Mouse (Mus musculus) ES-Bruce4 (cell line): Measurements from ENCODE around the gene Kif17. TPM values are rescaled to one million over a fixed set of nuclear protein-coding genes. Genes with fewer than 3 reads are reported as not detected.
"Not testable (repeated sequence)": the region's sequence is repeated elsewhere in the genome, so short reads cannot be mapped to it uniquely, and the experiment has no call there.

Experiments used
- H3K27ac ChIP-seq: 2 replicates; pipeline ENCODE4 v1.5.1; 2012; ENCODE audit warnings: low read length, inconsistent platforms; ENCODE audit not compliant: insufficient read depth
- H3K27me3 ChIP-seq: 2 replicates; pipeline ENCODE4 v1.6.1; 2012; ENCODE audit warnings: mild to moderate bottlenecking, low read length, inconsistent platforms; ENCODE audit not compliant: control insufficient read depth, poor library complexity, insufficient read depth, severe bottlenecking
- H3K36me3 ChIP-seq: 2 replicates; pipeline ENCODE4 v1.6.1; 2012; ENCODE audit warnings: inconsistent platforms, mild to moderate bottlenecking, low read length, moderate library complexity; ENCODE audit not compliant: control insufficient read depth, poor library complexity, insufficient read depth, severe bottlenecking
- H3K4me1 ChIP-seq: one replicate; pipeline ENCODE4 v1.8.1; 2011; ENCODE audit warnings: low read length; ENCODE audit not compliant: control insufficient read depth, insufficient read depth
- H3K4me3 ChIP-seq: 2 replicates; pipeline ENCODE4 v1.5.1; 2011; ENCODE audit warnings: low read depth, mild to moderate bottlenecking, low read length
- H3K9ac ChIP-seq: 2 replicates; pipeline ENCODE4 v1.6.1; 2012; ENCODE audit warnings: low read depth, mild to moderate bottlenecking, inconsistent platforms; ENCODE audit not compliant: poor library complexity, severe bottlenecking
- H3K9me3 ChIP-seq: replicated peaks from 2 replicates; pipeline ENCODE4 v1.6.1; 2012; ENCODE audit warnings: mild to moderate bottlenecking, low read length, inconsistent platforms; ENCODE audit not compliant: control insufficient read depth, poor library complexity, insufficient read depth, severe bottlenecking
- CTCF ChIP-seq: IDR thresholded peaks from one replicate; pipeline ENCODE4 v1.8.1; 2011; ENCODE audit warnings: low read depth, low read length
- EP300 ChIP-seq: IDR thresholded peaks from 2 replicates; pipeline ENCODE4 v1.6.1; 2011; ENCODE audit warnings: low read depth, low read length; ENCODE audit not compliant: insufficient read depth
- POLR2A ChIP-seq: IDR thresholded peaks from one replicate; pipeline ENCODE4 v1.8.1; 2011; ENCODE audit warnings: low read length; ENCODE audit not compliant: insufficient read depth
- polyA plus RNA-seq: library from polyadenylated mRNA; stranded (reverse); fragments of >200 nt; gene quantifications from 2 replicates; pipeline ENCODE4 v1.2.4, GENCODE M21; 2011; ENCODE audit warnings: low read depth; ENCODE audit not compliant: missing spikeins, insufficient read depth, insufficient read length

The Kif17 gene
- polyA plus RNA-seq, 1 experiment: 0.66 TPM

DNA sequence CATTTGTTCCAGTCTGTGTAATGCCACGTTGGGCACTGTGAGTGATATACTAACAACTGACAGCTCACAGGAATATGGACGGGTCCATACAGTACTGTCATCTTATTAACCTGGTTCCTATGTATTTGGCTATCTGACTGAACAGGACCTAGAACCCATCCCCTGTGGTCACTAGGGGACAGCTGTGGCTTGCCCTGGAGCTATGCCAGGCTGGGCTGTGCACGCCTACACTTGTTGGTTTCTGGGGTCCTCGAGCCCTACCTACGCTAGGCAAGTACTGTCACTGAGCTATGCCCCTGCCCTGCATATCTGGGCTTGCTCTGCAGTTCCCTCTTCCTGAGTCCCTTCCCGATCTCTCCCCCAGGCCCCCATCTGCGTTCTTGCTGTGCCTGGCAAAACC lies 71.3 kb downstream of the Kif17 start:
- no peaks in the 10 kb centered on the region; the same call in 1 of the 2 replicates for H3K9me3 ChIP-seq
- H3K36me3 ChIP-seq: no peaks in the 10 kb centered on the region
- no peak overlapping the region for H3K9ac ChIP-seq
- no peak overlapping the region for H3K4me3 ChIP-seq
- peaks cover 2% of the 10 kb centered on the region for H3K4me1 ChIP-seq
- no peaks in the 10 kb centered on the region for H3K27me3 ChIP-seq
- no peak overlapping the region for H3K27ac ChIP-seq
- TF ChIP-seq POLR2A (no peak), CTCF (no peak), EP300 (no peak)

GRCm38 (mm10) chr4:138322692-138323091 lies 72.5 kb downstream of the Kif17 start:
- peaks cover 2% of the 10 kb centered on the region for H3K4me1 ChIP-seq
- TF ChIP-seq POLR2A (no peak), EP300 (no peak), CTCF (no peak)
- no peaks in the 10 kb centered on the region for H3K36me3 ChIP-seq
- no peak overlapping the region for H3K9ac ChIP-seq
- H3K27ac ChIP-seq: no peak overlapping the region
- no peaks in the 10 kb centered on the region for H3K27me3 ChIP-seq
- H3K4me3 ChIP-seq: no peak overlapping the region
- no peaks in the 10 kb centered on the region; the same call in 1 of the 2 replicates for H3K9me3 ChIP-seq

GRCm38 (mm10) chr4:138323753-138324152 lies 73.5 kb downstream of the Kif17 start:
- no peaks in the 10 kb centered on the region; the same call in 1 of the 2 replicates for H3K9me3 ChIP-seq

DNA sequence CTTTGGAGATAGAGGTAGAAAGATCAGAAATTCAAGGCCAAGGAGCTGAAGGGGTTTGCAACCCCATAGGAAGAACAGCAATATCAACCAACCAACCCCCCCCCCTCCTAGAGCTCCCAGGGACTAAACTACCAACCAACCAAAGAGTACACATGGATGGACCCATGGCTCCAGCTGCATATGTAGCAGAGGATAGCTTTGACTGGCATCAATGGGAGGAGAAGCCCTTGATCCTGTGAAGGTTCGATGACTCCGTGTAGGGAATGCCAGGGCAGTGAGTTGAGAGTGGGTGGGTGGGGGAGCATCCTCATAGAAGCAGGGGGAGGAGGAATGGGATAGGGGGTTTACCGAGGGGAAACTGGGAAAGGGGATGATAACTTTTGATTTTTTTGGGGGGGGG lies 74.2 kb downstream of the Kif17 start:
- H3K27me3 ChIP-seq: no peaks in the 10 kb centered on the region
- no peaks in the 10 kb centered on the region; the same call in 1 of the 2 replicates for H3K9me3 ChIP-seq
- H3K4me3 ChIP-seq: no peak overlapping the region
- H3K9ac ChIP-seq: no peak overlapping the region
- no peaks in the 10 kb centered on the region for H3K36me3 ChIP-seq
- peaks cover 2% of the 10 kb centered on the region for H3K4me1 ChIP-seq
- TF ChIP-seq POLR2A (no peak), CTCF (no peak), EP300 (no peak)
- H3K27ac ChIP-seq: no peak overlapping the region

More at GRCm38 (mm10) chr4:138323753-138324152, 73.5 kb downstream of the Kif17 start:
- no peak overlapping the region for H3K4me3 ChIP-seq
- no peaks in the 10 kb centered on the region for H3K27me3 ChIP-seq
- TF ChIP-seq EP300 (no peak), CTCF (no peak), POLR2A (no peak)
- H3K9ac ChIP-seq: no peak overlapping the region
- no peaks in the 10 kb centered on the region for H3K36me3 ChIP-seq
- peaks cover 2% of the 10 kb centered on the region for H3K4me1 ChIP-seq
- H3K27ac ChIP-seq: peak overlapping the region; percentile 79

- no peaks in the 10 kb centered on the region for H3K27me3 ChIP-seq
- TF ChIP-seq EP300 (no peak), CTCF (no peak), POLR2A (no peak)
- peak overlapping the region; percentile 88 for H3K9ac ChIP-seq
- no peaks in the 10 kb centered on the region for H3K36me3 ChIP-seq
- peak overlapping the region; percentile 58 for H3K4me3 ChIP-seq
- peak overlapping the region; percentile 24; the same call in 1 of the 2 replicates for H3K27ac ChIP-seq
- peaks cover 2% of the 10 kb centered on the region for H3K4me1 ChIP-seq
- H3K9me3 ChIP-seq: no peaks in the 10 kb centered on the region; the same call in 1 of the 2 replicates
These were observed 75.3 kb downstream of the Kif17 start for GRCm38 (mm10) chr4:138325466-138326076.

DNA sequence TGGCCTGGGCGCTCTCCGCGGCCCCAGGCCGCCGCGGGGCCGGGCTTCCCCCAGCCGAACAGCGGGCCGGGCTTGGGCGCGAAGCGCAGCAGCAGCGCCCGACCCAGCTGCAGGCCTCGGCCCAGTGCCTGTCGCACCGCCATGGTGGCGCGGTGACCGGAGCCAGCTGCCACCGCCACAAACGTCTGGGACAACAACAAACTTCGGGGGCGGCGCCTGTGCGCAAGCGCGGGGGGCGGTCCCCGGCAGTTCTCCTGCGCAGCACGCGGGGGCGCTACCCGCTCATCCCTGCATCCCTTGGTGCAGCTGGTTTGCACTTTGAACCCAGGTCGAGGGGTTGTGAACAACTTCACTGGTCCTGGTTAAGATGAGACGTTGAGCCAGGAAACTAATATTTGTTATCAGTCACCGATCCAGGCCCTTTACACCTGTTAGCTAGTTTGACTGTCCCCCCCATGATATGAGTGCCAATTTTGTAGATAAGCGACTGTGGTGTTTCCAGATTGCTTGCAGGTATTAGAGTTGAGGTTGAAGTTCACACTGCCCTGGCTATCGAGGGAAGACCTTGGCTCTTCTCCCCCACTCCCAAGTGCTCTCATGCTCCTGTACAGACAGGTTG lies 76.0 kb downstream of the Kif17 start, which contains the start of gene Pink1:
Gene Pink1, minus strand, starts transcription at position 231 of the 619 bp plus-strand sequence.
- peak within 1 kb of the TSS; percentile 88 for H3K9ac ChIP-seq
- TF ChIP-seq POLR2A (no peak), EP300 (0 out of 2 replicates have a peak, but pooled peaks have one; percentile 13), CTCF (peak; percentile 82)
- H3K4me3 ChIP-seq: peak within 1 kb of the TSS; percentile 58
- H3K36me3 ChIP-seq: no peaks in the 10 kb centered on the region
- no peaks in the 10 kb centered on the region for H3K27me3 ChIP-seq
- peak within 1 kb of the TSS; percentile 36; the same call in 1 of the 2 replicates for H3K27ac ChIP-seq
- no peaks in the 10 kb centered on the region for H3K9me3 ChIP-seq
- H3K4me1 ChIP-seq: peaks cover 2% of the 10 kb centered on the region

DNA sequence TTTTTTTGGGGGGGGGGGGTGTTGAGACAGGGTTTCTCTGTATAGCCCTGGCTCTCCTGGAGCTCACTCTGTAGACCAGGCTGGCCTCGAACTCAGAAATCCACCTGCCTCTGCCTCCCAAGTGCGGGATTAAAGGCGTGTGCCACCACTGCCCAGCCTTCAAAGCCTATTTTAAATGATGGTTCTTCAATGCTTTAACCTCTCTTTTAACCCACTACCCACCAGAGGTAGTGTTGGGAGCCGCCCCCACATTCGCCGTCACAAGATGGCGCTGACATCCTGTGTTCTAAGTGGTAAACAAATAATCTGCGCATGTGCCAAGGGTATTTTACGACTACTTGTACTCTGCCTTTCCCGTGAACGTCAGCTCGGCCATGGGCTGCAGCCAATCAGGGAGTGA lies 76.9 kb downstream of the Kif17 start:
- H3K27ac ChIP-seq, H3K9ac ChIP-seq, H3K9me3 ChIP-seq, H3K4me3 ChIP-seq, H3K36me3 ChIP-seq, H3K4me1 ChIP-seq, H3K27me3 ChIP-seq: not testable (repeated sequence)
